Mouse (Mus musculus): Measurements from ENCODE around the gene Mrpl14.

The Mrpl14 gene

GRCm38 (mm10) chr17:45686716-45687115 is 594 bp downstream of the Mrpl14 start, which contains the start of gene Tmem63b:
Gene Tmem63b, minus strand, starts transcription at chr17:45686905.
- no peak for DNase-seq (ENCODE audit: low read depth, low spot score)

GRCm38 (mm10) chr17:45689120-45689519 is 3.0 kb downstream of the Mrpl14 start:
- DNase-seq (ENCODE audit: low read depth, low spot score): no peak

GRCm38 (mm10) chr17:45690044-45690443 is 3.9 kb downstream of the Mrpl14 start:
- DNase-seq (ENCODE audit: low read depth, low spot score): no peak

- DNase-seq (ENCODE audit: low read depth, low spot score): no peak
Observed at GRCm38 (mm10) chr17:45692159-45692558, 6.0 kb downstream of the Mrpl14 start.

- DNase-seq (ENCODE audit: low read depth, low spot score): no peak
Observed at GRCm38 (mm10) chr17:45693812-45694565, 7.9 kb downstream of the Mrpl14 start.

- DNase-seq (ENCODE audit: low read depth, low spot score): no peak
Observed at GRCm38 (mm10) chr17:45695227-45696120, 9.4 kb downstream of the Mrpl14 start.

- DNase-seq (ENCODE audit: low read depth, low spot score): no peak
Observed at GRCm38 (mm10) chr17:45696981-45697380, 10.9 kb downstream of the Mrpl14 start.

- DNase-seq (ENCODE audit: low read depth, low spot score): no peak
Observed at GRCm38 (mm10) chr17:45698368-45698767, 12.2 kb downstream of the Mrpl14 start.

- no peak for DNase-seq (ENCODE audit: low read depth, low spot score)
Observed at GRCm38 (mm10) chr17:45699039-45699740, 13.1 kb downstream of the Mrpl14 start.

GRCm38 (mm10) chr17:45700496-45701235 is 14.5 kb downstream of the Mrpl14 start:
- DNase-seq (ENCODE audit: low read depth, low spot score): no peak

GRCm38 (mm10) chr17:45701236-45701591 is 15.1 kb downstream of the Mrpl14 start:
- no peak for DNase-seq (ENCODE audit: low read depth, low spot score)

- DNase-seq (ENCODE audit: low read depth, low spot score): no peak
Observed at GRCm38 (mm10) chr17:45702254-45702653, 16.1 kb downstream of the Mrpl14 start.

- DNase-seq (ENCODE audit: low read depth, low spot score): no peak
Observed at GRCm38 (mm10) chr17:45703187-45703586, 17.1 kb downstream of the Mrpl14 start.

- no peak for DNase-seq (ENCODE audit: low read depth, low spot score)
Observed at GRCm38 (mm10) chr17:45706796-45707195, 20.7 kb downstream of the Mrpl14 start.

GRCm38 (mm10) chr17:45707376-45707775 is 21.3 kb downstream of the Mrpl14 start:
- no peak for DNase-seq (ENCODE audit: low read depth, low spot score)

- DNase-seq (ENCODE audit: low read depth, low spot score): no peak
Observed at GRCm38 (mm10) chr17:45708179-45708578, 22.1 kb downstream of the Mrpl14 start.

- DNase-seq (ENCODE audit: low read depth, low spot score): no peak
Observed at GRCm38 (mm10) chr17:45709829-45710228, 23.7 kb downstream of the Mrpl14 start.

- no peak for DNase-seq (ENCODE audit: low read depth, low spot score)
Observed at GRCm38 (mm10) chr17:45710407-45710806, 24.3 kb downstream of the Mrpl14 start.

GRCm38 (mm10) chr17:45711525-45711924 is 25.4 kb downstream of the Mrpl14 start:
- no peak for DNase-seq (ENCODE audit: low read depth, low spot score)

- no peak for DNase-seq (ENCODE audit: low read depth, low spot score)
Observed at GRCm38 (mm10) chr17:45718323-45718722, 32.2 kb downstream of the Mrpl14 start.

Measured in embryo, embryonic 11.5 days (tissue).